Mouse (Mus musculus): ENCODE measurements around the gene Snx3. TPM values are rescaled to one million over a fixed set of nuclear protein-coding genes. Genes with fewer than 3 reads are reported as not detected.

Gene Snx3
- polyA plus RNA-seq, 2 experiments from 2014 or later: 204 to 227 TPM

GRCm38 (mm10) chr10:42579475-42580130 lies 77.8 kb downstream of the Snx3 start:
- ATAC-seq: no peak

GRCm38 (mm10) chr10:42580131-42580950 lies 78.5 kb downstream of the Snx3 start:
- no peak for ATAC-seq

- no peak for ATAC-seq
Observed at GRCm38 (mm10) chr10:42580951-42581277, 79.1 kb downstream of the Snx3 start.

GRCm38 (mm10) chr10:42581694-42582565 lies 80.1 kb downstream of the Snx3 start:
- ATAC-seq: no peak

- no peak for ATAC-seq
Observed at GRCm38 (mm10) chr10:42582566-42583110, 80.8 kb downstream of the Snx3 start.

GRCm38 (mm10) chr10:42583157-42583872 lies 81.5 kb downstream of the Snx3 start, which contains the start of the genes Nr2e1 and Ostm1:
TSS of gene Nr2e1 (minus strand) at chr10:42583632.
TSS of gene Ostm1 (plus strand) at chr10:42583822.
- no peak for ATAC-seq

- ATAC-seq: no peak
Observed at GRCm38 (mm10) chr10:42583902-42584435, 82.1 kb downstream of the Snx3 start.

- ATAC-seq: no peak
Observed at GRCm38 (mm10) chr10:42584436-42584983, 82.7 kb downstream of the Snx3 start.

Other genes with a start within 250 kb of the Snx3 start
- 10 to 100 TPM in 1 of 2 experiments, 1 to 10 TPM in 1; 8.6 to 12.8 TPM for gene Foxo3, start 225.3 kb upstream of the Snx3 start, polyA plus RNA-seq (2017; shearing (Covaris generic))
- gene Afg1l, start 23.5 kb upstream of the Snx3 start, polyA plus RNA-seq (2017; shearing (Covaris generic)): 1 to 10 TPM; 4.0 to 5.8 TPM
- not detected for gene Nr2e1, start 81.6 kb downstream of the Snx3 start, polyA plus RNA-seq (2017; shearing (Covaris generic))
- 10 to 100 TPM; 39.9 TPM for gene Ostm1, start 81.8 kb downstream of the Snx3 start, polyA plus RNA-seq (2017; shearing (Covaris generic))